22 mouse cellular contexts compared by ENCODE assay signal in the genomic region with DNA sequence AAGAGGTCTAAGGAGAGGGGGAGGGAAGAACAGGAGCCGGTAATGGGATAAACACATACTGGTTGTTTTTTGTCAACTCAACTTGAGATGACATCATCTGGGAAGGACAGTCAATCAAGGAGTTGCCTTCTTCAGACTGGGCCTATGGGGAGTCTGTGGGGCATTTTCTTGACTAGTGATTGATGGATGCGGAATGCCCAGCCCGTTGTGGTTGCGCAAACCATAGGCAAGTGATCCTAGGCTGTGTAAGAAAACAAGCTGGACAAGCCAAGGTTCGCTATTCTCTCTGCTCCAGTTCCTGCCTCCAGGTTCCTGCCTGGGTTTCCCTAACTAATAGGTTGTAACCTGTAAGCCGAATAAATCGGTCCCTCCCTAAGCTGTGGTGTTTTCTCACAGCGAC.
"Had no signal": no experiment of that assay in that cellular context is flagged by ENCODE, and none has a peak within 500 bp of the region (broad histone marks: within the 10 kb centered on the region; RNA-seq: fewer than 3 reads in every experiment).

No protein-coding gene starts in this region.

- DNase-seq: kidney, adult 18-20 months; kidney, adult 9 months; kidney, postnatal 14 days; kidney, postnatal 4 days; liver; lung, adult 18-20 months; lung, postnatal 10 days; lung, postnatal 36 days; retina, postnatal 1 day; right cerebral cortex, postnatal 25 days; thymus, adult 2 months; thymus, postnatal 14 days had no signal

- H3K4me3 ChIP-seq: limb, embryonic 10.5 days; limb, embryonic 13.5 days; liver, embryonic 12.5 days; liver, embryonic 15.5 days; lung, embryonic 15.5 days; megakaryocyte, embryonic 14.5 days; midbrain, embryonic 10.5 days; midbrain, embryonic 13.5 days; myocyte; neural tube, embryonic 13.5 days had no signal

- H3K36me3 ChIP-seq: limb, embryonic 10.5 days; limb, embryonic 13.5 days; liver, embryonic 12.5 days; liver, embryonic 15.5 days; lung, embryonic 15.5 days; midbrain, embryonic 10.5 days; midbrain, embryonic 13.5 days; neural tube, embryonic 13.5 days had no signal

- H3K27me3 ChIP-seq: lung, embryonic 15.5 days; midbrain, embryonic 13.5 days; neural tube, embryonic 13.5 days had no signal
